Mouse (Mus musculus): ENCODE results near the gene Slc37a2.
"Not testable (repeated sequence)": the region's sequence is repeated elsewhere in the genome, so short reads cannot be mapped to it uniquely, and the experiment has no call there.

Gene Slc37a2

GRCm38 (mm10) chr9:37255149-37255888 lies at the start of gene Slc37a2:
Gene Slc37a2 (minus strand): TSS chr9:37255738.
- peak; percentile 54 for DNase-seq (ENCODE audit: low spot score)

- DNase-seq (ENCODE audit: low spot score) = no peak
These were observed 46.2 kb upstream of the Slc37a2 start for GRCm38 (mm10) chr9:37301720-37302119.

- DNase-seq (ENCODE audit: low spot score) = not testable (repeated sequence)
These were observed 45.0 kb upstream of the Slc37a2 start for GRCm38 (mm10) chr9:37300501-37300900.

DNA sequence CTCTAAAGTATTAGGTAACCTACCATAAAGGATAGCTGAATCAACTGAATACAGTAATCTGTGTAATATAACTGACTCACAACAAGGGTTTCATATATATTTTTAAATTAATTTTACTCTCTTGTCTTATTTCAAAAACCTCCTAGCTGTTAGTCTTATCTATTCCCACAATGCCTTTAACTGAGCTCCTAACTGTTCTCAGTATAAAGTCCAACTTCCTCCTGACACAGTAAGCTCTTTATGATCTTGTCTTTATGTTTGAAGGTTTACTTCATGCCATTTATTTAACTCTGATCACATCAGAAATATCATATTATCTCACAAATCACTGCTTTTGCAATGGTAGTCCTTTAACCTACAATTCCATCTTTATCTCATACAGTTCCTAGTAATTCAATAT lies 40.0 kb upstream of the Slc37a2 start:
- no peak for DNase-seq (ENCODE audit: low spot score)

GRCm38 (mm10) chr9:37266622-37267021 lies 11.1 kb upstream of the Slc37a2 start:
- no peak for DNase-seq (ENCODE audit: low spot score)

DNA sequence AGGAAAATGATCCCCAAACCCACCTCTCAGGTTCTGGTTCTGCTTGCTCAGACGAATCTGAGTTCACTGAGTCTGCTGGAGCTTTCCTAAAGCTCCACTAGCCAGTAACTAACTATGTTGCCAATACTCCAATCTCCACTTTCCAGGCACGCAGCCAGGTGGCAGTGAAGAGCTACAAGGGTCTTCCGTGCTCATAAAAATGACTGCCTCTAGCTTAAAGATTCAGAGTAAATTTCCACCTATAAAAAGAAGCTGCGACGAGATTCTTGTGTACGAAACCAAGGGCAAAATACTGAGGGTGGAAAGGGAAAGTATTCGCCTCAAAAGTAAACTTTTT lies 319 bp upstream of the Slc37a2 start:
- peak; percentile 49 for DNase-seq (ENCODE audit: low spot score)

DNA sequence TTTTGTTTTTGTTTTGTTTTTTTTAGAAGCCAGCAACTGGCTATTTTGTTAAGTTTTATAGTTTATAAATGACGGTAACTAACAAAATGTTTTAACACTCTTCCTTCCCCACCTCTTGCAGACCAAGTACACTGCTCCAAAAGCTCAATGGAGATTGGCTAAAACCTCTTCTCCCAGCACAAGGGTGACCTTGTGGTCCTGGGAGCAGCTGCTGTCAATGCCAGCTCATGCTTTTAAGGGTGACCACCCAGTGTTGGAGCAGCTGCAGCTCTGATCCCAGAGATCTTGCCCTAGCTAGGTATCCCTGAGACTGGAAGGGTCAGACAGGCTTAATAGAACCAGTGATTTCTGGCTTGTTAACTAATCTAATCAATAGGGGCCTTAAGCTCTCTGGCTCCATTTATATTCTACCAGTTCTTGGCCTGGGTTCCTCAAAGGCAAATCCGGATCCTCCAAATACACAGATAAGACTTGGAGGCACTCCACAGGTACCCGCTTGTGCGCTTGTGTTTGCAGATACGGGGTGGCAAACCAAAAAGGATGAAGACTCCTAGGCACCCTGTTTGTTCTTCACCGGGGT lies 917 bp downstream of the Slc37a2 start:
- no peak for DNase-seq (ENCODE audit: low spot score)

DNA sequence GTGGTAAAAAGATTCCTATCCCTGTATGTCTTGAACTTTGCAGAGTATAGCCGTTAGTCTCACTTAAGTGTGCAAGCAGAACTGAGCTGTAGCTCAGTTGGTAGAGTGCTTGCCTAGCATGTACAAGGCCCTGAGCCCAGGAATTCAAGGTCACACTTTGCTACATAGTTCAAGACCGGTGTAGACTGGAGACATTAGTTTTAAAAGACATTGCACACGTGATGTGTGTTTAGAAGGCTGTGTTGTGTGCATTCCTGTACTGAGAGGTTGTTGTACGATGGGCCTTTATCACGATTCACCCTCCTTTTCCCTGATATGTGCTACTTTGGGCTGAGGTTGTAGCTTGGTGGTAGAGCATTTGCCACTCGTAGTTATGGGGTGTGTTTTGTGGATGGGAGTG lies 4.9 kb downstream of the Slc37a2 start:
- no peak for DNase-seq (ENCODE audit: low spot score)

- no peak for DNase-seq (ENCODE audit: low spot score)
These were observed 5.6 kb downstream of the Slc37a2 start for GRCm38 (mm10) chr9:37249976-37250375.

- DNase-seq (ENCODE audit: low spot score) = no peak
These were observed 7.1 kb downstream of the Slc37a2 start for GRCm38 (mm10) chr9:37248381-37248906.

DNA sequence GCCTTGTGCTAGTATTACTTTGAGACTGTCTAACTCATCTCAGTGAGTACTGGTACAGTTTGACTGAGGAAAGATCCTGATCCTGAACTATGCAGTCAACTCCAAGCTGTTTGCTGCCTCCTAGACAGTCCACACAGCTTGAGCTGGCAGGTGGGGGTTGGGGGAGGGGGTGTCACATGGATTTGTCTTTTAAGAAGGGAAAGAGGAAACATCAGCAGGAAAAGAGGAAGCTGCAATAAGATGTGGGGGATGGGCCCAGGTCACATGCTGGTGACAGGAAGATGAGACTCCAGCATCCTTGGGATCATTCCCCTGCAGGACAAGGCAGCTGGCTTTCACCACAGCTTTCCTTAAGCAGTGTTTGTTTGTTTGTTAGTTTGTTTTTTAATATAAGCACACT lies 8.1 kb downstream of the Slc37a2 start:
- no peak for DNase-seq (ENCODE audit: low spot score)

GRCm38 (mm10) chr9:37245810-37246209 lies 9.7 kb downstream of the Slc37a2 start:
- no peak for DNase-seq (ENCODE audit: low spot score)

GRCm38 (mm10) chr9:37245404-37245803 lies 10.1 kb downstream of the Slc37a2 start:
- DNase-seq (ENCODE audit: low spot score) = no peak

DNA sequence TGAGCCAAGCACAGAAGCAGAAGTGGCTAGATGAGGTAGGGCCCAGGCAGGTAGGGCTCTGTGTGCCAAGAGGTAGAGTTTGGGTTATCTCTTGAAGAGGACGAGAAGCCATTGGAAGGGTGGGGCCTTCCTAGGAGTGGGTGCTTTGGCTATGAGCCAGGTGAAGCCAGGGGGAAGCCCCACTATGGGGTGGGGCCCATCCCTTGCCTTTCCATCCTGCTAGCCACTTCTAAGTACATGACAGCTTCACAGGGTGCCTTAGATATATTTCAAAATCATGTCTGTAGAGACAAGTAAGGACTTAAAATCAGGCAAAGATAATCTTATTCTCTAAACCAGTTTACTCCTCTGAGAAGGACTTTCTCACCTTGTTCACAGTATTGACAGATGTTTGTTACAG lies 10.9 kb downstream of the Slc37a2 start:
- no peak for DNase-seq (ENCODE audit: low spot score)

DNA sequence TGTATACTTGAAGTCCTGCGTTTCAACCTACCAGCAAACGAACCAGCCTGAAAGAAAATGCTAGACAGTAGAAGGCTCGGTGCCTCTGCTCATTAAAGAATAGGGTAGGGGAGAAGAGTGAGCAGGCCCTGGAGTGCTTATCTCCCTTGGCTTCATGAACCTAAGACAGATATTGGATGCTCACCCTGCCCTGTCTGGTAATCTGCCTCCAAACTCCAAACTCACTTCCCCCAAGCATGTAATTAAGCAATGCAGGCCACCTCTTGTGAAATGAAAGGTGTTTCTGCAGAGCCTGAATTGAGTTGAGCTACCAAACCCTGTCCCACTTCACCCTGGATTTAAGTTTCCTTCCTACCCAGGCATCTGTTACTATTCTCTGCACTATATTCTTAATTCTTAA lies 12.8 kb downstream of the Slc37a2 start:
- no peak for DNase-seq (ENCODE audit: low spot score)

GRCm38 (mm10) chr9:37235951-37236737 lies 19.4 kb downstream of the Slc37a2 start:
- DNase-seq (ENCODE audit: low spot score) = no peak

DNA sequence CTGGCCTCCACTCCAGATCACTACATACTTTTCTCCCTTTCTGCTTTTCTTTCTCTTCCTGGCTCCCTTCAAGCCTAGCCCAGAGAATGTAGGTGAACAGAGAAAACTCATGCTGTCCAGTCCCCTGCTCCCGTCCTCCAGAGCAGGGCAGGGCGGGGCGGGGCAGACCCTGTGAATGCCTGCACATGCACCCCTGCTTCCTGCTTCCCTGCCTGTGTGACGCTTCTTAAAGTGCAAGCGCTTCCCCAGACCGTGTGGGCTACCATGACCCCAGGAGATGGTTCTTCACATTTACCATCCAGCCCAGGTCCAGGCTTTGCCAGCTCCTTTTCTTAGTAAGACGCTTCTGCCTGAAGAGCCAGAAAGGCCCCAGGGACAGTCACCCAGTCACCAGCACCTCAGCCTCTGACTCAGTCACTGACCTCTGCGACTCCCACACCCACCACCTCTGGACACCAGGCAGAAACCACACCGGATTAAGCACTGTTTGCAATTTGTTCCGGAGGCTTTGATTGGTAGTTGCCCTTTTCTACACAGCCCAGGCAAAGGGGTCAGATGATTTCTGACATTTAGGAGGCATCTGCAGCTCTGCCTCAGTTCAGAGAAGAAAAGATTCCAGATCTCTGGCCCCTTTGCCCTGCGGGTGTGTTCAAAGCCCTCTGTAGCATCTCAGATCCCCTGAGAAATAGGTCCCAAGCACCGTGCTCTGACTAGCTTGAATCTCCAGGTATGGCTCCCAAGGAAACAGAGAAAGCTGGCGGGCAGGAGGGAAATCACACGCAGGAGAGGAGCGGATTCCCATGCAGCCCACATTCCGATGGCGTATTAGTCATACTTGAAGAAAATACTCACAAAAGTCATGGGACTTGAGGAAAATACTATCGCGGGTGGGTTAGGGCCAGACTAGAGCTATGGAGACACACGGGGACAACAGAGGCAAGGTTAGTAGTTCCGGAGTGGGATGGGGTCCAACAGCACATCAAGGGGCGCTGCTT lies 23.0 kb downstream of the Slc37a2 start:
- no peak for DNase-seq (ENCODE audit: low spot score)

- peak; percentile 51 for DNase-seq (ENCODE audit: low spot score)
These were observed 24.9 kb downstream of the Slc37a2 start for GRCm38 (mm10) chr9:37230486-37231195.

DNA sequence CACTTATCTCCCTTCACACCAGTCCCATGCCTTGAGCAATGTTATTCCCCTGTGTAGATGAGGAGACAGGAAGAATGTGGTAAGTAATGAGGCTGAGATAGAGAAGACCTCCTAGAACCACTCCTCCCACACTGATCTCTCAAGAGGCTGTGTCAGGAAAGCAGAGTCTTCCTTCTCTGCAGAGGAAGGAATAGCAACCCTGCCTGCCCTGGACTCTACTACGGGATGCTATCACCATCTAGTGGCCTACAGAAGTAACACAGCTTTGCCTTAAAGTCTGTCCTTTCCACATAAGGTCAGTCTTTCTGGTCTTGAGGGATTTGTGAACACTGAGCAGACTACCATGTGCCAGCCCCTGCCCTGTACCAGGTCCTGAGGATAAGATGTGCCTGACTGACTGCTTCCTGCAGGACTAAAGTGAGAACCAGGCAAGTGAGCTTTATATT lies 25.6 kb downstream of the Slc37a2 start:
- peak; percentile 49 for DNase-seq (ENCODE audit: low spot score)

DNA sequence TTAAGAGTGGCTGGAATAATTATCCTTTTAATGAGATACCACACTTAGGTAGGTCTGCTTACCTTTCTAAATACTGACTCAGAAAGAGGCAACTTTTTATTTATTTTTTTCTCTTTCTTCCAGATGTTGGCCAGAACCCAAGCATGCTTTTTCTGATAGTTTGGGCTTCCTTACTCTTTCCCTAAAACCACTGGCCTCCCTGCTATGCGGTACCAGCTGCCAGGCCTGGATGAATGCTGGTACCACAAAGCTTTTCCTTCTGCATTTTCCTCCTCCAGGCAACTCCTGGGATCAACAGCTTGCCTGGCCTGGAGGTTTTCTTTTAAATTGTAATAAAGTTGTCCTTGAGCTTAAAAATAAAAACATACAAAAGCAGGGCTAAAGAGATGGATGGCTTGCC lies 30.0 kb downstream of the Slc37a2 start:
- DNase-seq (ENCODE audit: low spot score) = no peak

DNA sequence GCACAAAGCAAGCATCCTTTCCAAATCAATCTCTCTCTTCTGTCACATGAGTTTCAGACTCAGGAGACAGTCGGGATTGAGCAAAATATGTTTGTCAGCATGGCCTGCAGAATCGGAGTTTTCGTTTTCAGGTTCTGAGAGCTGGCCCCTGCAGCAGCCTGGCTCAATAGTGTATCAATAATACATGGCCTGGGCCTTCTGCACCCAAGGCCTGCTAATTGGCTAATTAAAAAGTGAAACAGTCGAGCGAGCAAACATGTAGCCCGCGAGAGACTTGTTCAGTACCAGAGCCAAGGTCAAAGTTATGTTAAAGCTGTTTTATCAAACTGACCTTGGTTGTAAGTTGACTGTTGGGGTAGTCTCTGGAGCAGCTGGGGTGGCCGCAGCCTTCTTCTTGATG lies 34.8 kb downstream of the Slc37a2 start:
- no peak for DNase-seq (ENCODE audit: low spot score)

All from T-cell, adult 2 months (primary cell).